Mouse (Mus musculus): ENCODE data around the gene Zbtb8os.

Gene Zbtb8os

DNA sequence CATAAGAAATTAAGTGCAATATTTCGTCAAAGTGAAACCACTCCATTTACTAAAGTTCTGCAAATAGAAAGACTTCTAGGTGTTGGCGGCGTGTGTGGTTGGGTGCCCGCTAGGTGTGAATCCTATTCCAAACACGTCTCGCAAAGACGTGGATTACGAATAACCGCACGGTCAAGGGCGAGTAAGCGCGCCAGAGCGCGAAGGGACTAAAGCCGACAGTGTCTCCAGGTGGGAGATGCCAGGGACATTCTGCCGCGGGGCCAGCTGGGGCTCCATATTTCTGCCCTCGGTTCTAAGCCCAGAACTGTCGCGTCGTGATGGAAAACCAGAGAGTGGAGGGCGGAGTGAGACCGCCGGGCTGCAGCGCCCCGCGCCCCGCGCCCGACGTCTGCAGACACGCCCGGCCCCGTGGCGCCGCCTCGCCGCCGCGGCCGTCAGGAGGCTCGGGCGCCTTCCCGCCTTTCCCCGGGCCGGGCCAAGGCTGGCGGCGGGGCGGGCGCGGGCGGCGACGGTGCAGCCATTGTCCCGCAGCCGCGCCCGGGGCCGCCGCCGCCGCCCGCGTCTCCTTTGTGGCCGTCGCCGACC is 41.6 kb downstream of the Zbtb8os start:
- DNase-seq (ENCODE audit: low spot score): no peak

GRCm38 (mm10) chr4:129377601-129378390 is 42.3 kb downstream of the Zbtb8os start, which contains the start of gene Zbtb8a:
Gene Zbtb8a (minus strand): TSS chr4:129378116.
- DNase-seq (ENCODE audit: low spot score): no peak

GRCm38 (mm10) chr4:129379805-129380204 is 44.3 kb downstream of the Zbtb8os start:
- no peak for DNase-seq (ENCODE audit: low spot score)

- no peak for DNase-seq (ENCODE audit: low spot score)
Observed at GRCm38 (mm10) chr4:129381148-129381547, 45.7 kb downstream of the Zbtb8os start.

GRCm38 (mm10) chr4:129382029-129382428 is 46.5 kb downstream of the Zbtb8os start:
- DNase-seq (ENCODE audit: low spot score): no peak

- no peak for DNase-seq (ENCODE audit: low spot score)
Observed at GRCm38 (mm10) chr4:129382488-129382887, 47.0 kb downstream of the Zbtb8os start.

- no peak for DNase-seq (ENCODE audit: low spot score)
Observed at GRCm38 (mm10) chr4:129383586-129383985, 48.1 kb downstream of the Zbtb8os start.

DNA sequence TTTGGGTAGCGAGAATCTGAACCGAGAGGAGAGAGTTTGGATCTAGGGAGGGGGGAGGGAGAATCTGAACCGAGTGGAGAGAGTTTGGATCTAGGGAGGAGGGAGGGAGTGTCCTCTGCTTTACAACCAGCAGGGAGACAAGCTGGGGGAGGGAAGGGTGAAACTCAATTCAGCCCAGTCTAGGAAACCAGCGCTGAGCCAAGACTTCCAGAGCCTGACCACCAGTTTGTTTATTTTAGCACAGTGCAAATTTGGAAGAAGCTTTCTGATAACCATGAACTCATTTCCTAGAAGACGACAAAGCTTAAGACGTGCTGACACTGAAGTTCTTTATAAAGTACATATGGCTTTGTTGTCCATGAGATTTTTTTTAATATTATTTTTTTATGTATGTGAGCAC is 48.9 kb downstream of the Zbtb8os start:
- DNase-seq (ENCODE audit: low spot score): peak; percentile 24

GRCm38 (mm10) chr4:129385685-129386084 is 50.2 kb downstream of the Zbtb8os start:
- DNase-seq (ENCODE audit: low spot score): no peak

DNA sequence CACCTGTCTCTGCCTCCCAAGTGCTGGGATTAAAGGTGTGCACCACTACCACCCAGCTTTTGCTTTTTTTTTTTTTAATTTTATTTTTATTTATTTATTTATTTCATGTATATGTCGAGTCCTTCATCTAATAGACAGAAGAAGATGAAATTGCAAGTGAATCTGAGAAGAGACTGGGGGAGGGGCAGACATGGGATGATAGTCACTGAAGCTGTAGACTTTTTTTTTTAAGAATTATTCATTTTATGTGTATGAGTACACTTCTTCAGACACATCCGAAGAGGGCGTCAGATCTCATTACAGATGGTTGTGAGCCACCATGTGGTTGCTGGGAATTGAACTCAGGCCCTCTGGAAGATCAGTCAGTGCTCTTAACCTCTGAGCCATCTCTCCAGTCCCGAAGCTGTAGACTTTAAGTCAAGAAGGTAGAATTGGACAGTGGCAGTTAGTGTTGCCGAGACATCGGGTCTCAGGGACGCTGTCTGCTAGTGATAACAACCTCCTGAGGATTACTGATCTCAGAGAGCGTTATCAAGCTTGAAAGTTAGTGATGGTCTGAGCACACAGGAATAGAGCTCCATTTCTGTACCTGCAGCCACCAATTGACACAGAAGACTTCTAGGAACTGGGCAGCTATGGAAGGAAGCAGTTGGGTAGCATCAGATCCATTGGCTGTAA is 50.9 kb downstream of the Zbtb8os start:
- DNase-seq (ENCODE audit: low spot score): no peak

- DNase-seq (ENCODE audit: low spot score): no peak
Observed at GRCm38 (mm10) chr4:129386989-129387388, 51.5 kb downstream of the Zbtb8os start.

GRCm38 (mm10) chr4:129388404-129388803 is 52.9 kb downstream of the Zbtb8os start:
- DNase-seq (ENCODE audit: low spot score): no peak

GRCm38 (mm10) chr4:129390216-129390743 is 54.8 kb downstream of the Zbtb8os start:
- DNase-seq (ENCODE audit: low spot score): no peak

- no peak for DNase-seq (ENCODE audit: low spot score)
Observed at GRCm38 (mm10) chr4:129390936-129391557, 55.6 kb downstream of the Zbtb8os start.

GRCm38 (mm10) chr4:129394089-129394870 is 58.8 kb downstream of the Zbtb8os start:
- DNase-seq (ENCODE audit: low spot score): no peak

- no peak for DNase-seq (ENCODE audit: low spot score)
Observed at GRCm38 (mm10) chr4:129396960-129397359, 61.5 kb downstream of the Zbtb8os start.

GRCm38 (mm10) chr4:129399813-129400212 is 64.3 kb downstream of the Zbtb8os start:
- no peak for DNase-seq (ENCODE audit: low spot score)
